Mouse (Mus musculus) embryonic fibroblast, embryonic 13.5 days (primary cell): ENCODE measurements around the gene Pcca.

Experiments
- CTCF ChIP-seq: IDR thresholded peaks from 2 replicates; pipeline ENCODE4 v1.5.1; 2011; ENCODE audit warnings: mild to moderate bottlenecking, control low read depth, low read length, moderate library complexity, borderline replicate concordance; ENCODE audit not compliant: insufficient read depth
- POLR2A ChIP-seq: IDR thresholded peaks from 2 replicates; pipeline ENCODE4 v1.6.1; 2011; ENCODE audit warnings: low read depth, mild to moderate bottlenecking, control low read depth, low read length, moderate library complexity

DNA sequence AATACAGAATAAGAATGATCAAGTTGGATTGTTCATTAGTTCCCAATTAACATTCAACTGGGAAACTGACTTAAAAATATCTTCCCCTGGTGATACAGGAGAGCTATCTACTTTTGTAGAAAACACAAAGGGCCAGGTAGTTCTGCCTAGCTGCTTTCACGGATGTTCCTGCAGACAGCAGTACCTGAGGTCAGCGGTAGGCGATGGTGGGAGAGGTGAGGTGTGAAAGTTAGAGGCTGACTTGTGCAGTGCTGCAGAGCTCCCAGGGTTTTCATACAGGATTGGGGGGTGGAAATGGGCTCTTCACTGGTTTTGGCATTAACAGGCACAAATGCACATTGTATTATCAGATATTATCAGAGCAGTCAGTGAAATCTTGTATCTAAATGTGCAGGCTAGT lies 343.7 kb downstream of the Pcca start:
- TF ChIP-seq CTCF (no peak), POLR2A (no peak)
